Mouse (Mus musculus) lung, postnatal 10 days (tissue): ENCODE data around the gene Gm11985.

Experiments
- DNase-seq: peaks from one replicate; pipeline ENCODE4 v3.0.0; 2021

Gm11985 gene

DNA sequence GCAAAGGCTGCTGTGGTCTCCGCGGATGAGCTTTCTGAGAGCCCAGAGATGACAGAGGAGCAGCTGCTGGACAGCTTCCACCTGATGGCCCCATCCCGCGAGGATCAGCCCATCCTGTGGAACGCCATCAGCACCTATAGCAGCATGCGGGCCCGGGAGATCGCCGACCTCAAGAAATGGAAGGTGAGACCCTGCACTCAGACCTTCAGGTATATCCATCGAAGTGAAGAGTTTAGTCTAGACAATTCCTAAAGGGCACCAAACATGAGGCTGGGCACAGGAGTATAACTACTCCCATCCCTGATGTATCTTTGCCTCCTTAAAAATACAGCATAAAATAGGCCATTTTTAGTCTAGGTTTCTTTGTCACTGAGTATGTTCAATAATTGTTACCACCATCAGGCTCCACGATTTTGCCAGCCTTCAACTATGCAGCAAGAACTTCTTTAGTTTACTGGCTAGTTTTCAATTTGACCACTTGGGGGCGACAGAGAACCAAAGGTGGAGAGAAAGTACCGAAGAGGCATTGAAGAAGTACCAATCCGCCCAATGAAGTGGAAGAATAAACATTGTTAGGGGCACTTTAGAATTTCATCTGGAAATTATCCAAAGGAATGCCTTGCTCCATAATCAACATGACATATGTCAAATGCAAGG, 11.5 kb upstream of the Gm11985 start:
- DNase-seq: peak; percentile 77

DNA sequence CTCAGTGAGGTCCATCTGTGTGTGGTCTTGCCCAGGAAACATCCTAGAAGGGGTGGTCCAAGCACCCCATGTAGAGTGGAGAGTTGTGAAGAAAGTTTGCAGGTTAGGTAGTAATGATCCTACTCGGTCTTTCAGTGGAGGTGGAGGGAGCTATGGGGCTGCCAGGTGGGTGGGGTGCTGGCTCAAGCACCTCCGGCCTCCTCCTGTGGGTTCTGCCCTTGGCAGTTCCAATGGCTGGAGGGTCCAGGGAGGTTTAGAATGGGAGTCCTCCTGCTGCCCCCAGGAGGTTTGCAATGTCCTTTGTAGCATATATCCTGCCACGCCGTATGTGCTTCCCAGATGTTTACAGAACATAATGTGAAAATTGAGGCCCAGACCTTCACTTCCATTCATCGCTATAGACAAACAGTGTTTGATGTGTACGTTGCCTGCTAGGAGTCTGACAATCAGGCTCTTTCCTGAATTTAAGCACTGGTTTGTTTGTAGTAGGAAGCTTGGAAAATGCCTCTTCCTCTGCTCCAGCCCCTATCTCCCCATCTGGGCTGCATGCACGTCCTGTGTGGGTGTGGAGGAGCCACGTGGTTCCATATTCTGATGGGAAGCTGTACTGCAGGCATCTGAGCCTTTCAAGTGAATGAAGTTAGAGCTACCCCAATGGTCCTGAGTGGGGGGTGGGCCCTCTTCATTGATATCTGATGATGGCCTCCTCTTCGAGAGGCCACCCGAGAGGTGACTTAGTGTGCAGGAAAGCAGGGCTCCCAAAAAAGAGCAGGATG, 10.3 kb upstream of the Gm11985 start:
- no peak for DNase-seq

DNA sequence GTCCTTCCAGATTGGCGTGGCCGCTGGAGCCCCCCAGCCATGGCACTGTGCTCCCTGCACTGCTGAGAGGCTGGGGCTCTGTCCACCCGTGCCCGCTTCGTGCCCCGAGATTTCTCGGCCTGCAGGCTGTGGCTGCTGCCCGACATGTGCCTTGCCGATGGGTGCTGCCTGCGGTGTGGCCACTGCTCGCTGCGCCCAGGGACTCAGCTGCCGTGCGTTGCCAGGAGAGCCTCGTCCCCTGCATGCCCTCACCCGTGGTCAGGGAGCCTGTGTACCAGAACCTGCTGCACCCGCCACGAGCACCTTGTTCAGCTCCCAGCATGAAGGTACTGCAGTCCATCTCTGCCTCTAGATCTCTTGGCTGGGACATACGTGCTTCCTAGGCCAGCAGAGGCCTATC, 9.6 kb upstream of the Gm11985 start:
- DNase-seq: no peak

DNA sequence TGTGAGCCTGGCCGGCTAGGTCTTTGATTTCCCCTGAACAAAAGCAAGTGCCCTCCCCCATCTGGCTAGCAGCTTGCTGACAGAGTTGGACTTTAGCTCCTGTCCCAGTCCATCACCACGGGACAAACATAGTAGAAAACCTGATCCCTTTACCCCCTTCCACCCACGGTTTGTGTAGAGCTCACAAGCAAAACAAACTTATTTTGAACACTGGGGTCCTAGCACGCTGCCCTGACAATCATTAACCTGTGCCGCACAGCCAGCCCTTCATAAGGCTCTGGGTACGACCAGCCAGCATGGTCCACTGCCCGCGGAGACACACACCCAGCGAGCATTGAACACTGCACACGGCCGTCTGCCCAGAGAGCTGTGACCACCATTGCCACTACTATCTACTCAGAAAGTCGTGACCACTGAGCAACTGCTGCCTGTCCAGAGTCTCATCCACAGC, 9.1 kb upstream of the Gm11985 start, which contains the start of gene Igfbp1:
Gene Igfbp1 (plus strand): TSS at position 292 of the 451 bp plus-strand sequence.
- DNase-seq: no peak

DNA sequence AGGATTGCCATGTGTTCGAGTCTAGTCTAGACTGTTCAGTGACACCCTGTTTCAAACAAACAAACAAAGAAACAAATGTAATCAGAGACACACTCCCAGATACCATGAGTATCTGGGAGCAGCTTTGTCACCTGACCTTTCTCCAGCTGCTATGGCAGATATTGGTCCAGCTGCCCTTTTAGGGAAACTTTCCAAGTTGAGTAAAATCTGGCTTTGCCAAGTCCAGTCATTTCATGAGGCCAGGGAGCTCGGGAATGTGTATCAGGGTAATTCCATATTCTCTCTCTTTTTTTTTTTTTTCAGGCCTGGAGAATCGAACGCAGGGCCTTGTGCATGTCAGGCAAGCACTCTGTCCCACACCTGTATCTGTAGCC, 6.9 kb upstream of the Gm11985 start:
- no peak for DNase-seq

DNA sequence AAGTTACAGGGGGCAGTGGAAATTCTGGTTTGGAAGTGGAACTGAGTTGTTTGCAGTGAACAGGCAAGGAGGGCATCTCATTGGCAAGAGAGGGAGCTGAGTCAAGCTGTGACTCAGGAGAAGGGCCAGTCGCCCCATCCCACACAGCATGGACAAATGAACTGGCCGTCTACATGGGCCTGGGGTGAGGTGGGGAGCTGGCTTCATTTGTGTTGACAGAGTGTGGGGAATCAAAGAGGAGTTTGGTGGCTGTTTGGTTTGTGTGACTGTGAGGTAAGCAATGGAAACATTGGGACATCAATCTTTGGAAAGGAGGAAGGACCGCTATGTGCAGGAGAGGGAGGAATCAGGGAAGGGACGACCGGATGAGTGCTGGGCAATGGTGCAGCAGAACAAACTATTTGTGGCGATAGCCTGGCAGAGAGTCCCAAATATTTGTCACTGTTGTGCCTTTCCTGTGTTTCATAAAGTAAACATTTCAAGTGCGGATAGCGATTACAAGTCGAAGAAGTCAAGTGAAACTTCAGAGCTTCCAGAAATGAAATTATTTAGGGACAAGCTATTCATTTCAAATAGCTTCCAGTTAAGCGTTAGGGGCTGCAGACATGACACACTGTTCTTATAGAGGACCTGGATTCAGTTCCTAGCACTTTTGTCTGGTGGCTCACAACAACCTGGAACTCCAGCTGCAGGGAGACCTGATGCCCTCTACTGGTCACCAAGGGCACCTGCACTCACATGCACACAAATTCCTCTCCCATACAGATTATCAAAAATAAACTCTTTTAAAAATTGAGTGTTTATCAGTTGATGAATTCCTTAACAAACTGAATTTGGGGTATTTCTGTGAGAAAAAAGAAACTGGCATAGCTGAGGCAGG, 6.3 kb upstream of the Gm11985 start:
- DNase-seq: no peak

DNA sequence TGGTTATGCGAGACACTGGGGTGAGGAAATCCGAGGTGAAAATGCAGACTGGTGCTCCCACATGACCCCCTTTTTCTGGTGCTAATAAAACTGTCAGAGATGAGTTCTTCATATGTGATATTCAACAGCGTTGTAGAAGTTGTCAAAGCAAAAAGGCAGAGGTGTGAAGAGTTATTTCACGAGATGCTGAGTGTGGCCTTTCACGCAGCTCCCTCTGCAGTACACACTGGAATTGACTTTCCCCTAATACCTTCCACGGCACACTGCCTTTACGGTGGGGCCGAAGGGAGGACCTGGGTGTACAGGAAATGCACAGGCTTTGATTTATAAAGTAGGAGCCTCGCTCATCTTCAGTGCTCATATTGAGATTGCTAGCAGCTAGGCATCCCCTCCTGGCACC, 4.8 kb upstream of the Gm11985 start:
- no peak for DNase-seq

DNA sequence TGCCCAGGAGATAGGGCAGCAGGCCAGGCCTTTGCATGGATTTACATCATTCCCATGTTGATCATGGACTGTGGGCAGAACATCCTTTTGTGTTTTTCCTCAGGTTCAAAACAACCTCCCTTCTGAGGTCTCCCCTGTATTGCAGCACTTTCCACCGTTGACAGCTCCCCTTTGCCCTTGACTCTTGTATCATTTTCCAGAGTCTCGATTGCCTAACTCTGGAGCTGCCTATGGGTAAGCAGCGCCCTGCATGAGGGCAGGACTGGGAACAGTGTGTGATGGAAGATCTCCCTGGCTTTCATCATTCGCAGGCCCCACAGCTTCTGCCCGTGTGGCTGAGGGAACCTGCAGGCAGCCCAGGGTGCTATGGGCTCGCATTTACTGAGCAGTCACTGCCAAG, 4.3 kb upstream of the Gm11985 start:
- DNase-seq: no peak

DNA sequence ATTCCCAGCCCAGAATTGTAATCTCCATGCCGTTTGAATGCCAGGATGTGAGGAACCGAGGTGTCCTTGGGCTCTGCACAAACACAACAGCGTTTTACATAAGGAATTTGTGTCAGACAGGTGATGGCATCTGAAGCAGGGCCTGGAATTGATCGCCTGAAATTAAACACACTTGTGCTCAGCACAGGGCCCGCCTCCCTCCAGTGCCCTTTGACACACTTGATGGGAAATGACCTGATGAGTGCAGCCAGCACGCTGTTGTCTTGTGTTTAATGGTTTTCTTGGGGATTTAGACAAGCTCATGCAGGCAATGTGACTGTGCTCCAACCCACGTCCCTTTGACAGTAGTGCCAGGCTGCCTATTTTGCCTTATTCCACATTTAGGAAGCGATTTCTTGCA, 897 bp downstream of the Gm11985 start:
- no peak for DNase-seq

DNA sequence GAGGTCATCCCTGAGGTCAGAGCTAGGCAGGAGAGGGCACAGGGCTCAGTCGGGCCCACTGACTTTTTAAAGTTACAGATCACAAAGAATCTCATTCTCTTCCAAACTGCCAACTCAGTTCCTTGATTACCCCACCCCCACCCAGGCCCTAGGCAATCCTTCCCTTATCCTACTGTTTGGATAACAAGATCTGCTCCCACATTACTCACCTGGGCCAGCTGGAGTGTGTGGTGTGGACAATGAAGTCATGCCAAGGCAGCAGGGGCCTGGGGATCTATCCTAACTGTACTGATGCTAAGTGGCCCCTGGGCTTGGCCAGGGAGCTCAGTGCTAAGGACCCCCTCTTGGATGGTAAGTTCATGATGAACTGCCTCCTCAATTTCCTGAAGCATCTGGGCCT, 3.9 kb downstream of the Gm11985 start:
- DNase-seq: no peak

DNA sequence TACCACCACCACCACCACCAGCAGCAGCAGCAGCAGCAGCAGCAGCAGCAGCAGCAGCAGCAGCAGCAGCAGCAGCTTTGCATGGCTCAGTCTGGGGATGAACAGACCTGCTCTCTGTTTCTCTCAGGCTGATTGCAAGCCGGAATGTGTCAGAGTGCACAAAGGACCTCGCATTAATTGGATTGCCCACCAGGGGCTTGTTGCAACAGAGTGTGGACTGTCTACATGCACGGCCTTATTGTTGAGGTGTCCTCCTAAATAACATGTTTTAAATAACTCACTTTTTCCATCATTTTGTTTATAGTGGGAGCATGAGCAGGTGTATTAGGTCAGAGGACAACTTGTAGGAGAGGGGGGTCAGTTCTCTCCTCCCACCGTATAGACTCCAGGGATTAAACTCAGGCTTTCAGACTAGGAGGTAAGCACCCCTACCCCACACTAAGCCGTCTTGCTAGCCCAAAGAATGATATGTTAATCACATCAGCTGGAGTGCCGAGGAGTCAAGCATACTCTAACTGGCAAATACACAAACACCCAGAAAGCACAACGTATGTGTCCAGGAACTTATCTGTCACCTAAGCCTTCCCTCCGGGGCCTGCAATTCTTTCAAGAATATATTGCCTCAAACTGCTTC, 5.8 kb downstream of the Gm11985 start:
- DNase-seq: no peak

DNA sequence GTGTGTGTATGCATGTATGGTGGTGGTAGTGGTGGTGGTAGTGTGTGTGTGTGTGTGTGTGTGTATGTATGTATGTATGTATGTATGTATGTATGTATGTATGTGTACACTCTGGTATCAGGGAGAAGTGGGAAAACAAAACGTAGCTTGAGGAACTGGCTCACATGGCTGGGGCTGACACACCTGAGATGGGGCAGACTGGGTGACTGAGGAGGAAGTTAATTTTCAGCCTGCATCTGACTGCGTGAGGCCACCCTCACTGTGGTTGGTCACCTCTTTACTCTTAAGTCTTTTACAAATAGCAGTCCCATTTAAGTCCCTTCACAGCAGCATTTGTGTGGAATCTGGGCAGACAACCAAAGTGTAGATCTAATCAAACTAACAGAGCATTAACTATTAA, 9.1 kb downstream of the Gm11985 start:
- no peak for DNase-seq

DNA sequence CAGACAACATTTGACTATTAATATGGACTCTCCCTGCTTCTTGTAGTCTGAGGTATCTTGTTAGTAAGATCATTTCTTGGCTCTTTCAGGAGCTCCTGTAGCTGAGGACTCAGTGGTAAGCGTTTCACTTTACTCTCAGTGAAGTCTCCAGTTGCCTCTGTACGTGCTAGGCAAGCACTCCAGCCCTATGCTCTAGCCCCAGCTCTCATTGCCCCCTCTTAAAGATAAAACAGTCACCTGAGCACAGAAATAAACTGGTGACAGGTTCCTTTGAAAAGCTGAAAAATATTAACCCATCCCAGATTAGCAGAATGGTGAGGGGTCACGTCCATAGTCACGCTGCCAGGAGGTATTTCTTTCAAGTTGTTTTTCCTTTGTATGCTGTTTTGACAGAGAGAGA, 9.6 kb downstream of the Gm11985 start:
- DNase-seq: no peak

DNA sequence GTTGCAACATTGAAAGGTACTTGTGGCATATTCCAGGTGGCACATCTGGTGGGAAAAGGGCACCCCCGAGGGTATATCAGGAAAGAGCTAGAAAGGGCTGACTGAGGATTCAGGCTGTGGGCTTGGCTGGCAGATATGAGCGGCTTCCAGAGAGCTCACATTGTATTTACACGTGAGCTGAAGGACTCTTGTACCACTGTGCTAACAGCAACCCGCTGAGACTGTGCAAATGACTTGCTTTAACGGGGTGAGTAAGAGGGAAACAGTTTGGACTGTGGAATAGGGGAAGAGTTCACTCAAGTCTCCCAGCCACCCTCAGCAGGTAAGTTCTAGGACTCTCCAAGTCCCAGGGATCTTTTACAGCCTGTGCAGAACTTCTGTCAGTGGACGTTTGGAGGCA, 14.7 kb downstream of the Gm11985 start:
- peak; percentile 52 for DNase-seq

DNA sequence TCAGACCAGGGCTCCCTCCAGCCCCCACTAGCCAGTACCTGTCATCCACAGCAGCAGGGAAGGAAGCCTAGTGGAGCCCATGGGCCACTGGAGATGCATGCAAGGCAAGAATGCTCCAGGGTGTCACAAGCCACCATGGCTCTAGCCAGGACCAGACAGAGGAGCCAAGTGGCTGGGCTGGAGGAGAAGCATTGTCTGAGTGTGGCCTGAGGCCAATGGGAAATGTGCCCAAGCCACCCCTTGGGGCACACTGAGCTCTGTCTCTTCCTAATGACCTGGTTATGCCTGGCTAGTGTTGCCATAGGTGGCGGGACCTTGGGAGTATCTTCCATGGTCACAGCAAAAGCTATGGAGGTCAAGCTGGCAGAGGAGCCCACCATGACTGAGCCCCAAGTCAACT, 18.7 kb downstream of the Gm11985 start:
- DNase-seq: no peak

DNA sequence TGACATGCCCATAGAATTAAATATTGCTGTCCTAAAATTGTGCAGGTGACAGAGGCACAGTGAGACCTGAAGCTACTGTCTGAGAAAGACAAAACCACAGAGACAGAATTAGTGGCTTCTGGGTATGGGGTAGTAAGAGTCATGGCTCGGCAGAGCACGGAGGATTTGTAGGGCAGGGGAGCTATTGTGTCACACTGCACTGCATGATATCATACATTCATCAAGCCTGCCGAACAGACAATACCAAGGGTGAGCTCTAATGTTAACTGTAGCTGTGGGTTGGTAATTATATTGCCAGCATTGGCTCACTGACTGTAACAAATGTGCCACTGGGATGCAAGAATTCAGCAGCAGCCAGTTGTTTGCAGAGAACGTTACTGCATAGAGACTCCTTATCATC, 24.0 kb downstream of the Gm11985 start:
- DNase-seq: no peak

DNA sequence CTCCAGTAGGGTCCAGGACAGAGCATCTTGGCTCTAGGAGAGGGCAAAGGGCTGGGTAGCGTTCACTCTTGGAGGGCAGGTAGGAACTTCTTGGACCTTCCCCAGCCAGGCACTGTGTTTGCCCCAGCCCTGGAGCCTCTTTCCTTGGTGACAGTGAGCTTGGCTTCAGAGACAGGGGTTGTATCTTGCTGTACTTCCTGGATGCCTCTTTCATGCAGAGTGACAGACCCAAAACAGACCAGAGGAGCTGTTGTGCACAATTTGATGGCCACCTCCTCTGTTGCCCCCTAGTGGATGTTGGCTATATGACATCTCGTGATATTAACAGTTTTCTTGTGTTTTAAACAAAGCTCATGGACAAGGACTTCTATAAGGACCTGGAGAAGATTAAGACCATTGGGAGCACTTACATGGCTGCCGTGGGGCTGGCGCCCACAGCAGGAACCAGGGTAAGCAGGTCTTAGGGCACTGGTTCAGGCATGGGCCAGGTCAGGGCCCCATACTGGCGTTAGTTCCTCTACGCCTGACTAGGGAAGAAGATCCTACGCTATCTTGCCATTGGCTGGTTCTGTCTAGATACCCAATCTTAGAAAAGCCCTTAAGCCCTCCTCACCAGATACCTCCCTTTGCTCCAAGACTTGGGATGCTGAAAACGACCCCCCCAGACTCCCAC, 26.7 kb downstream of the Gm11985 start:
- DNase-seq: peak; percentile 53

DNA sequence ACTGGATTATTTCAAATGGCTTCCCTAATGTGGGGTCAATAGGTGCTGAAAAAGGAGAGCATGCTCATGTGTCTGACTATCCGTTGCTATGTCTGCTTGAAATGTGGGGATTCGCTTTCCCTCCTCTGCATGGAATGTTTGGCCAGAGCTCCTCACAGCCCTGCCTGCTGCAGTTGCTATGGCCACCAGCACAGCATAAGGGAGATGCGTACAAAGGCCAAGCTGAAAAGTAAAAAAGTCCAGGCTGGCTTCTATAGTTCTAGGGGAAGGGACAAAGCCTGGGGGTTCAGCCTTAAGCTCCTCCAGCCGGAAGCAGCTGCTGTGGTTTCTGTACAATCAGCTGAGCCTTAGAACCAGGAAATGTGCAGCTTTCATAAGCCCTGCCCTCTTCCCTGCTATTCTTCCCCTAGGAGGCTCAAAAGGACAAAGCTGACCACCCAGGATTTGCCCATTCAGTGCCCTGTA, 27.7 kb downstream of the Gm11985 start:
- DNase-seq: no peak

DNA sequence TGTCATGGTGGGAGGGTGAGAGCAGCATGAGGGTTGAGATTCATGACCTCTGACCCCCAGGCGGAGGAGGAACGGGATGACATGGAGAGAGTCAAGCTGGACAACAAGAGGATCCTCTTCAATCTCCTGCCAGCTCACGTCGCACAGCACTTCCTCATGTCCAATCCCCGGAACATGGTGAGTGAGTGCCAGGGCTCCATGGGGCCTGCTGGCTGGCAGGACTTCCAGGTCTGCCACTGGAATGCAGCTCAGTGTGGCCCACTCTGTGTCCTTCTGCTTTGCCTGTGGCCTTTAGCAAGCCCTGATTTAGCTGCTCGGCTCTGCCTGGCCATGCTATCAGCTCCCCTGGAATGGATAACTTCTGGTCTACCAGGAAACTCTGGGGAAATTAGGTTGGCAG, 28.2 kb downstream of the Gm11985 start:
- DNase-seq: peak; percentile 18

DNA sequence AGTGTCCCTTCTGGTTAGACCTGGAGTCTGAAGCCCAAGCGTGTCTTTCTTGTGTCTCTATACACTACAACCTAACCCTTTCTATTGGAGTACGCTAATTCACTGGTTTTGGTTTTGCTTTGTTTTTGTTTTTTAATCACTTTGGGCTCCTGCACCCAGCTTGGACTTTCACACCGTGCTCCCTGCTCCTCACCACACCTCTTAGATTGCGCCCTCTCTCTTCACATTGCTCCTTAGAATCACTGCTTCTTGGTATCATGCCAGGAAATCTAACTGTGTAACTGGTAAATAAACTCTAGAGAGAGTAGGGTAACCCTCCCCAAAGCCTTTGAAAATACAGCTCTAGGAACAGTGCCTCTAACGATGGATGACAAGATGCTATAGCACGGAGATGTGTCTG, 30.2 kb downstream of the Gm11985 start:
- DNase-seq: no peak

DNA sequence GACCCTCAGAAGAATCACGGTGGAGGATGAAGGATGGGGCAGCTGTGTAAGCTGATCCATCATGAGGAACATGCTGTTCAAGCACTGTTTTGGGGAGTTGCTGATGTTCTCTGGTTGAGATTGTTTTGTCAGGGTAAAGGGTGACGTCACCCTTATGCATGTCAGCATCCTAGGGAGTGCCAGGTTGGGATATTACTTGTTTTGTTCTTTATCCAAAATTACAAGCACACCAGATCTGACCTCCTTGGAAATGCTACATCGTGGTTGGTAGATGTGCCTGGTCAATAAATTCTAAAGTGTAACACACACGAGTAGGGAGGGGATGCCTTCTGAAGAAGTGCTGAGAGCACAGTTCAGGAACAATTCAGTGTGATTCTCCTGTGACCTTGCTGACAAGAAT, 31.9 kb downstream of the Gm11985 start:
- no peak for DNase-seq

DNA sequence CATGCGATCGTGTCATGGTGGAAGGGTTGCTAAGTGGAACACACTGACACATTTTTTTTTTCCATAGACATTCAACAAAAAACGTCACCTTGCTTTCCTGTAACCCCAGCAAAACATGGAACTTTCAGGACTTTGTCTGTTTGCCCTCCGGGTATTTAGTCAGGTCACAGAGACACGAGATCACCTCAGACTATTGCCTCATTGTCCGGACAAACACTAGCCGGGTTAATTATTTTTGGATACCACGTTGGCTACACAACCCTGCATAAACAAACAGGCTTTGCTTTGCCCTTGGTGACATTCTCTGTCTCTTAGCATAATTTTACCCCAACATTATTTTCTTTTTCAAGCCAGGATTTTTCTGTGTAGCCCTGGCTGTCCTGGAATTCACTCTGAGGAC, 35.3 kb downstream of the Gm11985 start:
- DNase-seq: no peak

DNA sequence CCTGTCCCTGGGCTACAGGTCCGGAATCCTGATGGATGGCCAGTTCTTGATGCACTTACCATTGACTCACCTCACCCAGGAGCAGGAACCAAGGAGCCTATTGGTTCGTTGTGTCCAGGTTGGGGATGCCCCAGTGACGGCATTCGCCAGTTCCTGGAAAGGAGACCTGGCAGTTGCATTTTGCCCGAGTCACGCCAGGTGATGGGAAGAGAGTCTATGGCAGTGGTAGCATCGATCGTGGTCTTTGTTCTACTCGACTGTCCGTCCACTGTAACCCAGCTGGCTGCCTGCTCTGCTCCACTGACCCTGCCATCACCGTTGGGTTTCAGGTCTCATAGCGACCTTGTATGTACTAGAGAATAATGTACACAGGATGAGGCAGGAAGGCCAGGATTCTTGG, 36.0 kb downstream of the Gm11985 start:
- DNase-seq: no peak
